Mouse (Mus musculus): ENCODE results near the gene Strip1. TPM values are rescaled to one million over a fixed set of nuclear protein-coding genes. Genes with fewer than 3 reads are reported as not detected.

Gene Strip1
- polyA plus RNA-seq, 1 experiment from 2014 or later: 35.4 TPM

- Histone ChIP-seq H3K4me3 (ENCODE audit: low read depth, low read length) (no peak overlapping the region), H3K4me1 (ENCODE audit: control insufficient read depth, insufficient read depth, low read length) (peaks cover 35% of the 10 kb centered on the region), H3K9ac (ENCODE audit: low read depth, low read length) (no peak overlapping the region), H3K27me3 (ENCODE audit: control insufficient read depth, insufficient read depth, low read length) (peaks cover 9% of the 10 kb centered on the region; the same call in 1 of the 2 replicates), H3K36me3 (ENCODE audit: control insufficient read depth, insufficient read depth, low read length) (no peaks in the 10 kb centered on the region), H3K9me3 (replicated peaks; ENCODE audit: control insufficient read depth, low read length) (no peaks in the 10 kb centered on the region), H3K27ac (ENCODE audit: low read depth, low read length) (peak overlapping the region; percentile 90), H3K4me2 (no peak overlapping the region)
- ATAC-seq (replicated peaks; ENCODE audit: insufficient number of reproducible peaks, low FRiP score, low TSS enrichment): peak; percentile 62
- WGBS (ENCODE audit: insufficient replicate concordance): 8% methylated on average over 4 of the region's 4 CpGs
These were observed 67.6 kb downstream of the Strip1 start for GRCm38 (mm10) chr3:107563880-107564279.

DNA sequence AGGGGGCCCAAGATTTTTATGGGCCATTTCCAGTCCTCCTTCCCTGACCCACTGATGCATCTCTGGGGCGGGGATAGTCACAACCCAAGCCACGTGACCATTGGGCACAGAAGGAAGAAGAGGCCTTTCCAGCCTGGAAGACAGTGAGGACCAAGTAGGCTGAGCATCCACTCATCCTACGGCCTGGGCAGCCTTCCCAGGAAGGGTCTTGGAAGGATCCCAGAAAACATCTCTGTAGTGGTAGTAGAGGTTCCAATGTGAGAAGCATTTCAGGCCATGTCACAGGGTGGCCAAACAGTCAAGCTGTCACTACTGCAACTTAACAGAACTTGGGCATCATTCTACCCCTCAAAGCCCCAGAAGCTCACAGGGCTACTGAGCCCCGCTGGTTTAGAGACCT lies 68.9 kb downstream of the Strip1 start:
- Histone ChIP-seq H3K4me1 (ENCODE audit: control insufficient read depth, insufficient read depth, low read length) (peaks cover 25% of the 10 kb centered on the region), H3K4me2 (no peak overlapping the region), H3K9ac (ENCODE audit: low read depth, low read length) (no peak overlapping the region), H3K4me3 (ENCODE audit: low read depth, low read length) (no peak overlapping the region), H3K27ac (ENCODE audit: low read depth, low read length) (no peak overlapping the region), H3K36me3 (ENCODE audit: control insufficient read depth, insufficient read depth, low read length) (no peaks in the 10 kb centered on the region), H3K27me3 (ENCODE audit: control insufficient read depth, insufficient read depth, low read length) (peaks cover 13% of the 10 kb centered on the region; the same call in 1 of the 2 replicates), H3K9me3 (replicated peaks; ENCODE audit: control insufficient read depth, low read length) (no peaks in the 10 kb centered on the region)
- 84% methylated on average over 4 of the region's 4 CpGs for WGBS (ENCODE audit: insufficient replicate concordance)
- ATAC-seq (replicated peaks; ENCODE audit: insufficient number of reproducible peaks, low FRiP score, low TSS enrichment): no peak

Other genes starting within 250 kb of the Strip1 start
- gene Kcnc4, start 172.1 kb downstream of the Strip1 start, polyA plus RNA-seq (2014; fragmentation: Nextera tagmentation; extraction: Ambion mirVana): 0.17 and 0.18 TPM in 2 replicates
- 3.3 and 4.0 TPM in 2 replicates for gene Slc6a17, start 113.7 kb downstream of the Strip1 start, polyA plus RNA-seq (2014; fragmentation: Nextera tagmentation; extraction: Ambion mirVana)
- gene Ubl4b, start 76.6 kb downstream of the Strip1 start, polyA plus RNA-seq (2014; fragmentation: Nextera tagmentation; extraction: Ambion mirVana): not detected in 2 replicates
- gene Alx3, start 36.7 kb downstream of the Strip1 start, polyA plus RNA-seq (2014; fragmentation: Nextera tagmentation; extraction: Ambion mirVana): 1.1 and 1.7 TPM in 2 replicates
- not detected in 2 replicates for gene Gm10961, start 372 bp downstream of the Strip1 start, polyA plus RNA-seq (2014; fragmentation: Nextera tagmentation; extraction: Ambion mirVana)
- gene Ahcyl1, start 64.9 kb upstream of the Strip1 start, polyA plus RNA-seq (2014; fragmentation: Nextera tagmentation; extraction: Ambion mirVana): 56.1 and 68.1 TPM in 2 replicates
- 10.7 and 11.0 TPM in 2 replicates for gene Csf1, start 128.8 kb upstream of the Strip1 start, polyA plus RNA-seq (2014; fragmentation: Nextera tagmentation; extraction: Ambion mirVana)
- gene Eps8l3, start 245.5 kb upstream of the Strip1 start, polyA plus RNA-seq (2014; fragmentation: Nextera tagmentation; extraction: Ambion mirVana): not detected in 2 replicates